Mouse (Mus musculus): ENCODE measurements at regions not wholly inside any gene's neighbourhood (a gene's known extent, or its start where the extent isn't known, plus 50 kb on each side); places are given as distances from the start of the nearest gene placed in this dataset.

- in situ Hi-C loops (cut with MboI, MseI) = no loop called here
Observed at GRCm38 (mm10) chr14:64594021-64594561, 490.0 kb downstream of the Prss52 start.

GRCm38 (mm10) chr14:64594811-64595522, 490.9 kb downstream of the Prss52 start:
- in situ Hi-C loops (cut with MboI, MseI) = no loop called here

GRCm38 (mm10) chr14:64595523-64595889, 491.4 kb downstream of the Prss52 start:
- in situ Hi-C loops (cut with MboI, MseI) = no loop called here

GRCm38 (mm10) chr14:64595891-64596290, 491.8 kb downstream of the Prss52 start:
- in situ Hi-C loops (cut with MboI, MseI) = no loop called here

GRCm38 (mm10) chr14:64597218-64597617, 493.1 kb downstream of the Prss52 start:
- in situ Hi-C loops (cut with MboI, MseI) = no loop called here
